Mouse (Mus musculus): ENCODE data around the gene Szt2. TPM values are rescaled to one million over a fixed set of nuclear protein-coding genes. Genes with fewer than 3 reads are reported as not detected.

Szt2 gene
- polyA plus RNA-seq, 1 experiment from 2014 or later: 3.1 TPM

DNA sequence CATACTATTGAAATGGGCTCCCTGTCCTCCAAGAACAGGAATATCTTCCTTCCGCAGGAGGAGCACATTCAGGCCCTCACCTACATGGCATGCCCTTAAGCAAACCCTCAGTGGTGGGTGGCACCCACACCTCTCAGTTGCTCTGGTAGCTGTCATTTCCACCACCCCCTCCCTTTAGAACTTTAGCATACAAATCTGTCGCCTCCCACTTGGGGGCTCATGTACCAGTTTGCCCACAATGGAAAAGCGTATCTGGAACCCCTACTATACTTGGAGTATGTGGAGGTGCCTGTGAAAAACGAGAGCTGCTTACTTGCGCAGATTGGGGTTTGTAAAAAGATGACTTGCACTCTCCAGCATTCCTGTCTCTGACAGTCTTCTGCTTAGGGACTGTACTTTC is 7.3 kb upstream of the Szt2 start:
- WGBS (ENCODE audit: insufficient replicate concordance): 76% methylated on average over 5 of the region's 5 CpGs
- no peak for ATAC-seq (ENCODE audit: low read depth)
- H3K4me3 ChIP-seq (ENCODE audit: low read depth, low read length): no peak overlapping the region
- no peaks in the 10 kb centered on the region for H3K4me1 ChIP-seq (ENCODE audit: control insufficient read depth, low read depth, low read length)
- H3K9me3 ChIP-seq (replicated peaks; ENCODE audit: control insufficient read depth, low read length): no peaks in the 10 kb centered on the region
- H3K4me2 ChIP-seq (ENCODE audit: low read depth, low read length): no peak overlapping the region
- H3K36me3 ChIP-seq (ENCODE audit: control insufficient read depth, insufficient read depth): peaks cover 57% of the 10 kb centered on the region
- no peak overlapping the region for H3K27ac ChIP-seq (ENCODE audit: low read length)
- H3K27me3 ChIP-seq (ENCODE audit: control insufficient read depth, insufficient read depth, low read depth, low read length): no peaks in the 10 kb centered on the region
- no peak overlapping the region for H3K9ac ChIP-seq (ENCODE audit: low read depth, low read length)

GRCm38 (mm10) chr4:118415779-118416178 is 6.7 kb upstream of the Szt2 start:
- Histone ChIP-seq H3K4me3 (ENCODE audit: low read depth, low read length) (no peak overlapping the region), H3K4me2 (ENCODE audit: low read depth, low read length) (no peak overlapping the region), H3K9me3 (replicated peaks; ENCODE audit: control insufficient read depth, low read length) (no peaks in the 10 kb centered on the region), H3K4me1 (ENCODE audit: control insufficient read depth, low read depth, low read length) (peaks cover 2% of the 10 kb centered on the region; the same call in 1 of the 2 replicates), H3K27ac (ENCODE audit: low read length) (no peak overlapping the region), H3K9ac (ENCODE audit: low read depth, low read length) (no peak overlapping the region), H3K36me3 (ENCODE audit: control insufficient read depth, insufficient read depth) (peaks cover 57% of the 10 kb centered on the region), H3K27me3 (ENCODE audit: control insufficient read depth, insufficient read depth, low read depth, low read length) (no peaks in the 10 kb centered on the region)
- no peak for ATAC-seq (ENCODE audit: low read depth)
- 74% methylated on average over 2 of the region's 2 CpGs for WGBS (ENCODE audit: insufficient replicate concordance)

GRCm38 (mm10) chr4:118413553-118413952 is 4.5 kb upstream of the Szt2 start:
- Histone ChIP-seq H3K9ac (ENCODE audit: low read depth, low read length) (no peak overlapping the region), H3K36me3 (ENCODE audit: control insufficient read depth, insufficient read depth) (peaks cover 54% of the 10 kb centered on the region), H3K27me3 (ENCODE audit: control insufficient read depth, insufficient read depth, low read depth, low read length) (no peaks in the 10 kb centered on the region), H3K4me1 (ENCODE audit: control insufficient read depth, low read depth, low read length) (peaks cover 15% of the 10 kb centered on the region), H3K4me3 (ENCODE audit: low read depth, low read length) (no peak overlapping the region), H3K9me3 (replicated peaks; ENCODE audit: control insufficient read depth, low read length) (no peaks in the 10 kb centered on the region), H3K27ac (ENCODE audit: low read length) (no peak overlapping the region), H3K4me2 (ENCODE audit: low read depth, low read length) (no peak overlapping the region)
- 80% methylated on average over 5 of the region's 5 CpGs for WGBS (ENCODE audit: insufficient replicate concordance)
- ATAC-seq (ENCODE audit: low read depth): no peak

- H3K36me3 ChIP-seq (ENCODE audit: control insufficient read depth, insufficient read depth): peaks cover 37% of the 10 kb centered on the region
- H3K4me2 ChIP-seq (ENCODE audit: low read depth, low read length): peak overlapping the region; percentile 78; the same call in 1 of the 2 replicates
Measured at GRCm38 (mm10) chr4:118410871-118411270, 1.8 kb upstream of the Szt2 start.

GRCm38 (mm10) chr4:118402701-118403100 is 6.4 kb downstream of the Szt2 start:
- Histone ChIP-seq H3K4me2 (ENCODE audit: low read depth, low read length) (no peak overlapping the region), H3K27ac (ENCODE audit: low read length) (no peak overlapping the region), H3K27me3 (ENCODE audit: control insufficient read depth, insufficient read depth, low read depth, low read length) (no peaks in the 10 kb centered on the region), H3K9ac (ENCODE audit: low read depth, low read length) (no peak overlapping the region), H3K36me3 (ENCODE audit: control insufficient read depth, insufficient read depth) (peaks cover 15% of the 10 kb centered on the region), H3K4me1 (ENCODE audit: control insufficient read depth, low read depth, low read length) (peaks cover 12% of the 10 kb centered on the region), H3K9me3 (replicated peaks; ENCODE audit: control insufficient read depth, low read length) (no peaks in the 10 kb centered on the region), H3K4me3 (ENCODE audit: low read depth, low read length) (no peak overlapping the region)
- 78% methylated on average over 12 of the region's 12 CpGs for WGBS (ENCODE audit: insufficient replicate concordance)
- no peak for ATAC-seq (ENCODE audit: low read depth)

More at GRCm38 (mm10) chr4:118410871-118411270, 1.8 kb upstream of the Szt2 start:
- Histone ChIP-seq H3K27me3 (ENCODE audit: control insufficient read depth, insufficient read depth, low read depth, low read length) (no peaks in the 10 kb centered on the region), H3K9me3 (replicated peaks; ENCODE audit: control insufficient read depth, low read length) (no peaks in the 10 kb centered on the region), H3K9ac (ENCODE audit: low read depth, low read length) (no peak overlapping the region), H3K27ac (ENCODE audit: low read length) (no peak overlapping the region), H3K4me1 (ENCODE audit: control insufficient read depth, low read depth, low read length) (peaks cover 27% of the 10 kb centered on the region), H3K4me3 (ENCODE audit: low read depth, low read length) (no peak overlapping the region)
- no peak for ATAC-seq (ENCODE audit: low read depth)
- WGBS (ENCODE audit: insufficient replicate concordance): 82% methylated on average over 5 of the region's 5 CpGs

- peak; percentile 78 for ATAC-seq (ENCODE audit: low read depth)
Measured at GRCm38 (mm10) chr4:118401918-118402317, 7.2 kb downstream of the Szt2 start.

GRCm38 (mm10) chr4:118401421-118401820 is 7.7 kb downstream of the Szt2 start:
- H3K36me3 ChIP-seq (ENCODE audit: control insufficient read depth, insufficient read depth): peaks cover 15% of the 10 kb centered on the region
- no peak overlapping the region for H3K4me2 ChIP-seq (ENCODE audit: low read depth, low read length)
- peaks cover 12% of the 10 kb centered on the region for H3K4me1 ChIP-seq (ENCODE audit: control insufficient read depth, low read depth, low read length)
- no peak for ATAC-seq (ENCODE audit: low read depth)
- H3K27ac ChIP-seq (ENCODE audit: low read length): no peak overlapping the region
- no peaks in the 10 kb centered on the region for H3K9me3 ChIP-seq (replicated peaks; ENCODE audit: control insufficient read depth, low read length)
- H3K9ac ChIP-seq (ENCODE audit: low read depth, low read length): no peak overlapping the region
- WGBS (ENCODE audit: insufficient replicate concordance): 74% methylated on average over 3 of the region's 3 CpGs
- no peaks in the 10 kb centered on the region for H3K27me3 ChIP-seq (ENCODE audit: control insufficient read depth, insufficient read depth, low read depth, low read length)
- no peak overlapping the region for H3K4me3 ChIP-seq (ENCODE audit: low read depth, low read length)

More at GRCm38 (mm10) chr4:118401918-118402317, 7.2 kb downstream of the Szt2 start:
- no peak overlapping the region for H3K4me3 ChIP-seq (ENCODE audit: low read depth, low read length)
- H3K9ac ChIP-seq (ENCODE audit: low read depth, low read length): no peak overlapping the region
- H3K9me3 ChIP-seq (replicated peaks; ENCODE audit: control insufficient read depth, low read length): no peaks in the 10 kb centered on the region
- no peak overlapping the region for H3K4me2 ChIP-seq (ENCODE audit: low read depth, low read length)
- H3K36me3 ChIP-seq (ENCODE audit: control insufficient read depth, insufficient read depth): peaks cover 15% of the 10 kb centered on the region
- peaks cover 9% of the 10 kb centered on the region for H3K4me1 ChIP-seq (ENCODE audit: control insufficient read depth, low read depth, low read length)
- no peaks in the 10 kb centered on the region for H3K27me3 ChIP-seq (ENCODE audit: control insufficient read depth, insufficient read depth, low read depth, low read length)
- WGBS (ENCODE audit: insufficient replicate concordance): 42% methylated on average over 5 of the region's 5 CpGs
- H3K27ac ChIP-seq (ENCODE audit: low read length): no peak overlapping the region

GRCm38 (mm10) chr4:118398400-118398799 is 10.7 kb downstream of the Szt2 start:
- no peak for ATAC-seq (ENCODE audit: low read depth)
- no peak overlapping the region for H3K9ac ChIP-seq (ENCODE audit: low read depth, low read length)
- no peak overlapping the region for H3K4me3 ChIP-seq (ENCODE audit: low read depth, low read length)
- no peak overlapping the region for H3K27ac ChIP-seq (ENCODE audit: low read length)
- H3K4me1 ChIP-seq (ENCODE audit: control insufficient read depth, low read depth, low read length): peaks cover 12% of the 10 kb centered on the region
- H3K27me3 ChIP-seq (ENCODE audit: control insufficient read depth, insufficient read depth, low read depth, low read length): no peaks in the 10 kb centered on the region
- H3K9me3 ChIP-seq (replicated peaks; ENCODE audit: control insufficient read depth, low read length): no peaks in the 10 kb centered on the region
- WGBS (ENCODE audit: insufficient replicate concordance): 85% methylated on average over 6 of the region's 6 CpGs
- no peak overlapping the region for H3K4me2 ChIP-seq (ENCODE audit: low read depth, low read length)
- peaks cover 11% of the 10 kb centered on the region for H3K36me3 ChIP-seq (ENCODE audit: control insufficient read depth, insufficient read depth)

- H3K27me3 ChIP-seq (ENCODE audit: control insufficient read depth, insufficient read depth, low read depth, low read length): no peaks in the 10 kb centered on the region
- 59% methylated on average over 3 of the region's 3 CpGs for WGBS (ENCODE audit: insufficient replicate concordance)
- H3K9ac ChIP-seq (ENCODE audit: low read depth, low read length): no peak overlapping the region
- H3K4me1 ChIP-seq (ENCODE audit: control insufficient read depth, low read depth, low read length): peaks cover 2% of the 10 kb centered on the region; the same call in 1 of the 2 replicates
- H3K4me3 ChIP-seq (ENCODE audit: low read depth, low read length): no peak overlapping the region
- H3K27ac ChIP-seq (ENCODE audit: low read length): no peak overlapping the region
- ATAC-seq (ENCODE audit: low read depth): no peak
- no peaks in the 10 kb centered on the region for H3K9me3 ChIP-seq (replicated peaks; ENCODE audit: control insufficient read depth, low read length)
- no peak overlapping the region for H3K4me2 ChIP-seq (ENCODE audit: low read depth, low read length)
- peaks cover 19% of the 10 kb centered on the region for H3K36me3 ChIP-seq (ENCODE audit: control insufficient read depth, insufficient read depth)
Measured at GRCm38 (mm10) chr4:118396433-118396832, 12.6 kb downstream of the Szt2 start.
